Mouse (Mus musculus) MEL (cell line): ENCODE results near the gene Ptprn. TPM values are rescaled to one million over a fixed set of nuclear protein-coding genes. Genes with fewer than 3 reads are reported as not detected.

ENCODE experiments used
- DNase-seq: peaks from one replicate; pipeline ENCODE4 v3.0.0; 2011; ENCODE audit warnings: low read depth, low spot score
- H3K27ac ChIP-seq: 2 replicates; pipeline ENCODE4 v1.5.1; 2012; ENCODE audit warnings: low read depth, mild to moderate bottlenecking, control low read depth, low read length, moderate library complexity; ENCODE audit not compliant: control insufficient read depth
- H3K27me3 ChIP-seq, 2 experiments: fragments of 150-350 bp in 1 of 2; sonication (generic) in 1 of 2; 2 replicates each; pipeline ENCODE4 v1.6.1; 2012; ENCODE audit warnings: low read length in 2 of 2, mild to moderate bottlenecking in 2 of 2, improper control_type of control experiment in 1 of 2, moderate library complexity in 1 of 2; ENCODE audit not compliant: insufficient read depth in 2 of 2, control insufficient read depth in 1 of 2
- H3K36me3 ChIP-seq, 2 experiments: 2 replicates each; pipeline ENCODE4 v1.6.1; 2012 to 2014; ENCODE audit warnings: low read length in 2 of 2, improper control_type of control experiment in 1 of 2, inconsistent platforms in 1 of 2, mild to moderate bottlenecking in 1 of 2; ENCODE audit not compliant: insufficient read depth in 2 of 2, control insufficient read depth in 1 of 2
- H3K4me1 ChIP-seq, 2 experiments: fragments of 150-350 bp in 1 of 2; sonication (generic) in 1 of 2; 2 replicates each; pipeline ENCODE4 v1.6.1; 2012; ENCODE audit warnings: low read length in 2 of 2, improper control_type of control experiment in 1 of 2, mild to moderate bottlenecking in 1 of 2; ENCODE audit not compliant: insufficient read depth in 2 of 2, control insufficient read depth in 1 of 2
- H3K4me3 ChIP-seq, 2 experiments: fragments of 150-350 bp in 1 of 2; sonication (generic) in 1 of 2; 2 replicates each; pipeline ENCODE4 v1.5.1; 2012; ENCODE audit warnings: low read depth in 2 of 2, low read length in 2 of 2, mild to moderate bottlenecking in 2 of 2, moderate library complexity in 2 of 2, control low read depth in 1 of 2, improper control_type of control experiment in 1 of 2; ENCODE audit not compliant: control insufficient read depth in 1 of 2, insufficient read depth in 1 of 2
- H3K79me2 ChIP-seq: 2 replicates; pipeline ENCODE4 v1.6.1; 2012; ENCODE audit warnings: mild to moderate bottlenecking, low read length, moderate library complexity; ENCODE audit not compliant: control insufficient read depth, poor library complexity, insufficient read depth
- H3K9ac ChIP-seq: 2 replicates; pipeline ENCODE4 v1.6.1; 2012; ENCODE audit warnings: low read depth, mild to moderate bottlenecking, control low read depth, low read length, moderate library complexity; ENCODE audit not compliant: control insufficient read depth, poor library complexity, severe bottlenecking
- H3K9me3 ChIP-seq: fragments of 150-350 bp; sonication (generic); replicated peaks from 2 replicates; pipeline ENCODE4 v1.6.1; 2012; ENCODE audit warnings: mild to moderate bottlenecking, low read length, improper control_type of control experiment, moderate library complexity; ENCODE audit not compliant: insufficient read depth
- CHD1 ChIP-seq: IDR thresholded peaks from 2 replicates; pipeline ENCODE4 v1.6.1; 2012; ENCODE audit warnings: low read depth, mild to moderate bottlenecking, inconsistent platforms, low read length, improper control_type of control experiment
- E2F4 ChIP-seq: IDR thresholded peaks from 2 replicates; pipeline ENCODE4 v1.6.1; 2011; ENCODE audit warnings: low read depth, low read length, improper control_type of control experiment, borderline replicate concordance
- ETS1 ChIP-seq: IDR thresholded peaks from 2 replicates; pipeline ENCODE4 v1.6.1; 2012; ENCODE audit warnings: low read depth, mild to moderate bottlenecking, inconsistent platforms, low read length, improper control_type of control experiment, moderate library complexity
- GATA1 ChIP-seq: IDR thresholded peaks from 2 replicates; pipeline ENCODE4 v1.6.1; 2011; ENCODE audit warnings: low read depth, low read length, improper control_type of control experiment
- JUND ChIP-seq: IDR thresholded peaks from 2 replicates; pipeline ENCODE4 v1.6.1; 2011; ENCODE audit warnings: low read depth, mild to moderate bottlenecking, improper control_type of control experiment, low read length
- KAT2A ChIP-seq: conservative IDR thresholded peaks from 2 replicates; pipeline ENCODE4 v1.6.1; 2012; ENCODE audit warnings: low read depth, low read length, improper control_type of control experiment, inconsistent platforms
- MAFK ChIP-seq: IDR thresholded peaks from 2 replicates; pipeline ENCODE4 v1.6.1; 2011; ENCODE audit warnings: low read depth, mild to moderate bottlenecking, low read length, improper control_type of control experiment, borderline replicate concordance
- MYC ChIP-seq: IDR thresholded peaks from 2 replicates; pipeline ENCODE4 v1.6.1; 2011; ENCODE audit warnings: low read depth, mild to moderate bottlenecking, low read length, improper control_type of control experiment, moderate library complexity
- NELFE ChIP-seq: IDR thresholded peaks from 2 replicates; pipeline ENCODE4 v1.6.1; 2011; ENCODE audit warnings: low read depth, low read length, improper control_type of control experiment
- NRF1 ChIP-seq: IDR thresholded peaks from 2 replicates; pipeline ENCODE4 v1.6.1; 2014; ENCODE audit warnings: low read depth, mild to moderate bottlenecking, inconsistent platforms, low read length, improper control_type of control experiment, moderate library complexity; ENCODE audit not compliant: poor library complexity, insufficient read depth, severe bottlenecking
- POLR2A ChIP-seq, 2 experiments: IDR thresholded peaks; 2 replicates each; pipeline ENCODE4 v1.6.1; 2011 to 2012; ENCODE audit warnings: low read length in 2 of 2, mild to moderate bottlenecking in 2 of 2, control low read depth in 1 of 2, improper control_type of control experiment in 1 of 2, low read depth in 1 of 2, moderate library complexity in 1 of 2; ENCODE audit not compliant: control insufficient read depth in 1 of 2, insufficient read depth in 1 of 2, poor library complexity in 1 of 2
- RAD21 ChIP-seq: IDR thresholded peaks from 2 replicates; pipeline ENCODE4 v1.6.1; 2011; ENCODE audit warnings: mild to moderate bottlenecking, low read depth, low read length, improper control_type of control experiment
- SIN3A ChIP-seq: IDR thresholded peaks from 2 replicates; pipeline ENCODE4 v1.6.1; 2012; ENCODE audit warnings: low read length, improper control_type of control experiment, inconsistent platforms
- TAL1 ChIP-seq: IDR thresholded peaks from 2 replicates; pipeline ENCODE4 v1.6.1; 2012; ENCODE audit warnings: mild to moderate bottlenecking, inconsistent platforms, low read length, moderate library complexity, mixed read lengths
- ZKSCAN1 ChIP-seq: IDR thresholded peaks from 2 replicates; pipeline ENCODE4 v1.6.1; 2012; ENCODE audit warnings: low read depth, mild to moderate bottlenecking, inconsistent platforms, low read length, improper control_type of control experiment, moderate library complexity
- ZMIZ1 ChIP-seq: IDR thresholded peaks from 2 replicates; pipeline ENCODE4 v1.6.1; 2012; ENCODE audit warnings: low read depth, mild to moderate bottlenecking, inconsistent platforms, low read length, improper control_type of control experiment, moderate library complexity
- ZNF384 ChIP-seq: IDR thresholded peaks from 2 replicates; pipeline ENCODE4 v1.6.1; 2012; ENCODE audit warnings: low read depth, mild to moderate bottlenecking, inconsistent platforms, low read length, improper control_type of control experiment
- polyA plus RNA-seq, 2 experiments: library from polyadenylated mRNA; stranded (reverse) in 1 of 2; unstranded in 1 of 2; fragments of >175 nt in 1 of 2; fragments of >200 nt in 1 of 2; gene quantifications; 2 replicates each; pipeline versions ENCODE4 v1.2.1 to v1.2.4; 2012; ENCODE audit warnings: low replicate concordance in 2 of 2, low read depth in 1 of 2; ENCODE audit not compliant: insufficient read length in 2 of 2, insufficient read depth in 1 of 2, missing spikeins in 1 of 2
- total RNA-seq: library from RNA; depleted of rRNA; stranded (reverse); fragments of 300-350 nt; gene quantifications from 2 replicates; pipeline ENCODE4 v1.2.3, GENCODE M21; 2012

Ptprn gene
- total and polyA plus RNA-seq, 3 experiments, result 0.13 TPM; not detected in 2

DNA sequence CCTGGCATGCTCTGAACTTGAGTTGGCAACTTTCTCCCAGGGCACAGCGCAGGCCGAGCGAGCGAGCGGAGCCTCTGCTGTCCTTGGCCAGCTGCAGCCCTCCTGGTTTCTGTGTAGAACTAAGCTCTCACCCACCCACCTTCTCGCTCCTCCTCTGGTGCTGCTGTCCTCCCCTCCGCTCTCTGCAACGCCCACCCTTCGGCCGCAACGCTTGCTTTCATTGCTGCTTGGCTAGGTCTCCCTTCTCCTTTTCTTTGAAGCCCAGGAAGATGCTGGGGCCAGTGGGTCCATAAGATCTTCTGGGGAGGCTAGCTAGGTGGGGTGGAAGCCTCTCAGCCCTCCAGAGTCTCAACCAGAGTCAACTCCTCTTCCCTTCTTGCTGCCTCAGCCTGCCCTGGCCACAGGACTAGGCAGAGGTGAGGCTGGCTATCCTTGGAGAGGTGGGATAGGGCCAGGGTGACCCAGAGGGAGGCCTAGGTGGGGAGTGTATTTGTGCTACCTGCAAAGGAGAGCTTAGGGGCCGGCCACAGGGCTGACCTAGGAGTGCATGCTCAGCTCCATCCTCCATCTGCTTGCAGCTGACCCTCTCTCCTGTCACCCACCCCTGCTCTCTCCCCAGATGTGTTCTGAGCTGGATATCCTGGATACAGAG is 20.0 kb downstream of the Ptprn start:
- no peak for DNase-seq
- Histone ChIP-seq H3K79me2 (no peaks in the 10 kb centered on the region), H3K9me3 (no peaks in the 10 kb centered on the region), H3K4me1 (no peaks in the 10 kb centered on the region), H3K27me3 (no peaks in the 10 kb centered on the region), H3K36me3 (no peaks in the 10 kb centered on the region), H3K27ac (no peak overlapping the region), H3K9ac (no peak overlapping the region), H3K4me3 (no peak overlapping the region)
- TF ChIP-seq POLR2A (IDR thresholded peaks at IDR 0.05; ENCODE audit: control insufficient read depth in 1 of 2, insufficient read depth in 1 of 2, low read depth in 1 of 2, low read length in 2 of 2, poor library complexity in 1 of 2) (no peak), ZKSCAN1 (no peak), GATA1 (no peak), ETS1 (no peak), ZNF384 (no peak), NELFE (no peak), MYC (no peak)

DNA sequence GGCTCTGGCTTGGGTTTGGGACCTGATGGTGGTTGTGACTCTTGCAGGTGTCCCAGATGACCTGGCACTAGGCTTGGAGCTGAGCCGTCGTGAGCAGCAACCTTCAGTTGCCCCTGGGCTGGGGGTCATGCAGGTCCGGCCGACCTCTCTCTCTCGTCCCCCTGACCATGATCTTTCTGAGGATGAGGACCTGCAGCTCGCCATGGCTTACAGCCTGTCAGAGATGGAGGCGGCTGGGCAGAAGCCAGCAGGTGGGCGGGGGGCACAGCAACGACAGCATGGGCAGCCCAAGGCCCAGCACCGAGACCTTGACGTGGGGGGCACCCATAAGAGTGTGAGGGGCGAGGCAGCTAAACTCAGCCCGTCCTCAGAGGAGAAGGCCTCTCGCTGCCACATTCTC is 20.9 kb downstream of the Ptprn start:
- no peak for DNase-seq
- Histone ChIP-seq H3K36me3 (no peaks in the 10 kb centered on the region), H3K27ac (no peak overlapping the region), H3K9me3 (no peaks in the 10 kb centered on the region), H3K4me1 (no peaks in the 10 kb centered on the region), H3K79me2 (no peaks in the 10 kb centered on the region), H3K27me3 (no peaks in the 10 kb centered on the region), H3K4me3 (no peak overlapping the region), H3K9ac (no peak overlapping the region)
- no peak for TF ChIP-seq E2F4
- TF ChIP-seq NRF1, result no peak
- TF ChIP-seq ETS1, result no peak
- no peak for TF ChIP-seq SIN3A
- TF ChIP-seq NELFE, result no peak
- TF ChIP-seq RAD21, result no peak
- no peak for TF ChIP-seq KAT2A

GRCm38 (mm10) chr1:75239591-75239990 is 24.7 kb downstream of the Ptprn start:
- Histone ChIP-seq H3K36me3 (peaks cover 0 to 10% of the 10 kb centered on the region in 2 experiments; a peak in 2 of 4 replicates), H3K27me3 (no peaks in the 10 kb centered on the region), H3K9me3 (no peaks in the 10 kb centered on the region), H3K9ac (no peak overlapping the region), H3K4me1 (peaks cover 8% of the 10 kb centered on the region in 2 experiments), H3K4me3 (no peak overlapping the region)
- TF ChIP-seq TAL1, result no peak
- no peak for TF ChIP-seq ZMIZ1
- TF ChIP-seq CHD1, result no peak
- no peak for TF ChIP-seq NRF1
- no peak for TF ChIP-seq MAFK
- no peak for TF ChIP-seq E2F4
- TF ChIP-seq JUND, result no peak
- TF ChIP-seq, all 39 proteins: peak for 0
- Histone ChIP-seq H3K27ac (no peak overlapping the region), H3K79me2 (no peaks in the 10 kb centered on the region; the same call in 1 of the 2 replicates)
- no peak for DNase-seq
